Mouse (Mus musculus) mouse embryonic stem cell (cell line): Measurements from ENCODE around the gene Ccr4.

ENCODE experiments used
- in situ Hi-C, 2 experiments: fragments of 300-500 bp; cut with MboI; formaldehyde crosslinking; loops; 1 replicate in 1 of 2; 3 replicates in 1 of 2; pipeline ENCODE4 v1.14.3; 2019 to 2020; ENCODE audit warnings: low sequenced_read_pairs in 2 of 2, low pct_unique_long_range_greater_than_20kb in 1 of 2, mixed read lengths in 1 of 2; ENCODE audit not compliant: unreplicated experiment in 1 of 2

Ccr4 gene

DNA sequence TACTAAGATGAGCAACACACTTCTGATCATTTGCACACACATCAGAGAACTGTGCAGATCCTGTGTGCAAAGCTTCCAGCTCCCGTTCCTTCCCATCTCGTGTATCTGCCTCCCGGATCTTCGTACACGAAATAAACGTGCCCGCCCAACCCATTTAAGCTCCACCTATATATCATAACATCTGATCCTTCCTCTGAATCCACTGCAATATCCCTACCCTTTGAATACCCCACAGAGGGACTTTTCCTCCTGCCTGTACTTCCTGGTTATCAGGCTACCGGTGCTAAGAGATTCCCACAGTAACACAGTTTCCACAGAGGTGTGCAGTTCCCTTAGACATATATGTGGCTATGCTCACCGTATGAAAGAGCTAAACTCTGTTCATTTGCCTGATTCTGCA lies at the start of gene Ccr4:
TSS of gene Ccr4 (minus strand) at position 101 of the 400 bp plus-strand sequence.
- in situ Hi-C loops, result loop anchor here (5.0 kb wide), 1 partner anchor 77 kb away; no protein-coding TSS in a partner anchor

DNA sequence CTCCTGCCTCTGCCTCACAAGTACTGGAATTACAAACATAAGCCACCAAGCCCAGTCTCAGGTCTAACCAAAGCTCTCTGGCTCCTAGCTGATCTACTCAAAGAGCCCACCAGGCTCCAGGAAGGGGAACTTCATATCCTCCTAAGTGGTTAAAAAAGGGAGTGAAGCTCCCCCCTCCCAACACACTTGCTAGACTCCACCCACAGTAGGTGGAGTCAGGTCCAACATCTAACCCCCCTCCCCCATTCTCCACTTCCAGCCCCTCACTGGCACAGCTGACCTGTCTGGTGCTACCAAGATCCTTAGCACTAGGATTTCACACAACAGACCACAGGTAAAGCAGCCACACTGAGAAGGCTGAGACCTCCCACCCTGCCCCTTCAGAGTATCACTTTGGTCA lies 49.1 kb upstream of the Ccr4 start:
- in situ Hi-C loops, result no loop called here

GRCm38 (mm10) chr9:114550033-114550432 lies 45.3 kb upstream of the Ccr4 start:
- in situ Hi-C loops, result no loop called here

GRCm38 (mm10) chr9:114549117-114549516 lies 44.4 kb upstream of the Ccr4 start:
- in situ Hi-C loops, result no loop called here

GRCm38 (mm10) chr9:114548496-114548895 lies 43.8 kb upstream of the Ccr4 start:
- in situ Hi-C loops, result no loop called here

DNA sequence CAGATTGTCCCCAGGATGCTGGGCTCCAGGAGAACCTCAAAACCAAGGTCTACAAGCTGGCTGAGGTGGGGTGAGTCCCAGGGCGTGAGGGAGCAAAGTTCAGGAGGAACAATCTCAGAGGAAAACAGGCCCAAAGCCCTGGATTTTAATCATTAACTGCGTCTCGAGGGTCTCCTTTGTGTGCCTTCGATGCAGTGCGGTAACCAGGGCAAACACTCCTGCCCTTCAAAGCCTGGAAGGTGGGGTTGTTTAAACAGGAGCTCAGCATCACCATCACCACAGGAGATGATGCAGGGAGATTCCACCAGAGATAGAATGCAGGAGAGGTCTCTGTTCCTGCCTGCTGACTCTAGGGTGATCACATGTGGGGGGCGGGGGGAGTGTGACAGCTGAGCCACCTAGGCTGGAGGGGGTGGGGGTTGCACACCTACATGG lies 42.9 kb upstream of the Ccr4 start:
- in situ Hi-C loops, result no loop called here

GRCm38 (mm10) chr9:114546765-114547164 lies 42.0 kb upstream of the Ccr4 start:
- in situ Hi-C loops, result no loop called here

- in situ Hi-C loops, result no loop called here
Observed at GRCm38 (mm10) chr9:114544754-114545393, 40.2 kb upstream of the Ccr4 start.

DNA sequence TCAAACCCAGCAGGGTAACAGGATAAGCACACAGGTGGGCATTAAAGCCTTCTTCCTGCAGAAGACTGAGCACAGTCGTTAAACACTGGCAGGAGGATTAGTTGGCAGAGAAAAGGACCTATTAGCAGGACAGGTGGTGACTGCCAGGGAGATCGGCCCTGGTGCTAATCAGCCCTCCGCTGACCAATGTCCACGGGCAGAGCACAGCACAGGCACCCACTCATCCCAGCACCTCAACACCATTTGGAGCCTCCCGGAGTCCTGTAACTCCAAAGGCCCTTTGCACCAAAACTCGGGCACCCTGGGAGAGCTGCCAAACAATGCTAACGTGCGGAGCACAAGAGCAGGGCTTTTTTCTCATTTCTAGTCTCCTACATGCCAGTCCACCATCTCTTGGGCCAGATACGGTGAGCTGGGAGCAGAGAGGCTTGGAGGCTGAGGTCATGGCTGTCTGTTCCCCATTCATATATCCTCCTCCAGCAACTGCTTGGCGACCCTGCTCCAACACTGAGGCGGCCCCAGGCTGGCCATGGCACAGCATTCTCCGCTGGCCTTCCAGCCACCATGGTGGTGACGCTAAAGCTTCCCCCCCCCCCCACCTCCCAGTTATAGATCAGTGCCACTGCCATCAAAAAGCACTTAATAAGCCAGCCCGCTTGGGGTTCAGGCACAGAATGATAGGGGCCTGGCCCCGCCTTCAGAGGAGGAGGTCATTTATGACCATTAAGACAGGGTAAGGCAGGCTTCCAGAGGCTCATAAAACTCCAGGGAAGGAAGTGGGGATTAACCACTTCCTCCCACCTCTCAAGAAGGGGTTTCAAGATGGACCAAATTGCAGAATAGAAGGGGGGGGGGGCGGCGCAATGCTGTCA lies 39.4 kb upstream of the Ccr4 start:
- in situ Hi-C loops, result no loop called here

DNA sequence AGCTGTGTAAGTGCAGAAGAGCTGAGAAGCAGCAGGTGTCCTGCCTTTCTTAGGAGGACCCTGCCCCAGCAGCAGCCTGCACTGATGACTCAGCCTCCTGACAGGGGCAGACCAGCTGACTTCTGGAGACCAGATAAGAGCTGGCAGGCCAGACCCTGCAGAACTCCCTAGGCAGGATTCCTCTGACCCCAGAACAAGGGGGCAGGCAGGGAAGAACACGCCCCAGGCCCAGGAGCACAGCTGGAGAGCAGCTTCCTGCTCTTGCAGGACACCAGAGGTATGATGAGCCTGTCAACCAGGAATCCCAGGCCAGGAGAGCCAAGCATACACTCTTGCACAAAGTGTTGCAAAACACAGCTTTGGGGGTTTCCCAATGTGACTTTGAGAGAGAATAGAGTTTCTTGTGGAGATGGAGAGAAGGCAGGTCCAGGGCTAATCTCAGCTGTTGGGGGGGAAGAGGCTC lies 36.6 kb upstream of the Ccr4 start:
- in situ Hi-C loops, result no loop called here

DNA sequence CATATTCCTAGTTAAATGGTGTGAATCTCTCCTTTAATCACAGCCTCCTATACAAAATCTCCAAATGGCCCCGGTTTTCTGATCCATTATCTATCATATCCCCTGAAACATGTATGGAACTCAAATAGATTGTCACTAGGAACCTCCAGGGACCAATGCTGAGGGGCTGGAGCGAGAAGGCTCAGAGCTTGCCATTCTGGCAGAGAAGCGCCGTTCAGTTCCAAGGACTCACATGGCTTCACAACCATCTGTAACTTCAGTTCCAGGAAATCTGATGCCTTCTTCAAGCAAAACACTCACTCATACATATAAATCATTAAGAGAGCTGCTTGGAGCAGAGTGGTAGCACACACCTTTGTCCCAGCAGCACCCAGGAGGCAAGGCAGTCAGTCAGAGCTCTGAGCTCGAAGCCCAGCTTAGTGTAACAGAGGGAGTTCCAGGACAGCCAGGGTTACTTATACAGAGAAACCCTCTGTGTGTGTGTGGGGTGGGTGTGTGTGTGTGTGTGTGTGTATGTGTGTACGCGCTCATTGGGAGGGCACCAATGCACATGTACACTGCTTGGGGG lies 34.4 kb upstream of the Ccr4 start:
- in situ Hi-C loops, result no loop called here

DNA sequence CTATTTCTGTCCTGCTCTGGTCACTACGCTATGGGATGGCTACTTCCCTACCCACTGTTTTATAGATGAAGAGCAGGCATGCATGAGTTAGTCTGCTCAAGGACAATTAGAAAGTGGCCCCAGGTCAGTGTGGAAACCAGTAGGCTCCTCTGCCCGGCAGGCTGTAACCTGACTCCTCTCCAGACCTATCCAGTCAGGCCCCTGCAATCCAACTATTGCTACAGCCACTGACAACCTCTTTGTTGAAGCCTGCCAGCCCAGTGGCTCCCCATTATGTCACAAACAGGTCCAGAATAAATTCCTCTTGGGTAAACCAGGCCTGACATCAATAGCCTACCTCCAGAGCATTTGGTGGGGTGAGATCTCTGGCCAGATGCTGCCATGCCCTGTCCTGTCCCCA lies 31.9 kb upstream of the Ccr4 start:
- in situ Hi-C loops, result no loop called here

- in situ Hi-C loops, result no loop called here
Observed at GRCm38 (mm10) chr9:114534747-114535517, 30.2 kb upstream of the Ccr4 start.

DNA sequence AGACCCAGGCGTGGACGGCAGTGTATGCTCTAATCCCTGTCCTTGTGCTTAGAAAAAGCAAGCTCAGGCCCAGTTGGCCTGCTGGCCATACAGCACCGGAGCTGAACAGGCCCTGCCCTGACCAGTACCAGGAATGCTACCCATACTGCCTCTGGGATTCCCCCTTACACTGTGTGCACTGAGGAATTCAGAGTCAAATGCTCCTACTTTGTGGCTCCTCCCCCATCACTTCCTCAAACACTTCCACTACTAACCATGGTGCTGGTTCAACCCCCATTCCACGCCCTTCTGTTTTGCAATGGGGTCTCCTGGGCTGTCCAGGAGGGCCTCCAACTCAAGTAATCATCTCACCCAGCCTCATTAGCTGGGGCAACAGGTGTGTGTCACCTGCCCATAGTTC lies 29.1 kb upstream of the Ccr4 start:
- in situ Hi-C loops, result no loop called here

- in situ Hi-C loops, result no loop called here
Observed at GRCm38 (mm10) chr9:114531276-114531675, 26.6 kb upstream of the Ccr4 start.

- in situ Hi-C loops, result loop anchor here in 1 of 2 experiments (10.0 kb wide), 1 partner anchor 46 kb away; no protein-coding TSS in a partner anchor
Observed at GRCm38 (mm10) chr9:114528680-114529048, 23.9 kb upstream of the Ccr4 start.

DNA sequence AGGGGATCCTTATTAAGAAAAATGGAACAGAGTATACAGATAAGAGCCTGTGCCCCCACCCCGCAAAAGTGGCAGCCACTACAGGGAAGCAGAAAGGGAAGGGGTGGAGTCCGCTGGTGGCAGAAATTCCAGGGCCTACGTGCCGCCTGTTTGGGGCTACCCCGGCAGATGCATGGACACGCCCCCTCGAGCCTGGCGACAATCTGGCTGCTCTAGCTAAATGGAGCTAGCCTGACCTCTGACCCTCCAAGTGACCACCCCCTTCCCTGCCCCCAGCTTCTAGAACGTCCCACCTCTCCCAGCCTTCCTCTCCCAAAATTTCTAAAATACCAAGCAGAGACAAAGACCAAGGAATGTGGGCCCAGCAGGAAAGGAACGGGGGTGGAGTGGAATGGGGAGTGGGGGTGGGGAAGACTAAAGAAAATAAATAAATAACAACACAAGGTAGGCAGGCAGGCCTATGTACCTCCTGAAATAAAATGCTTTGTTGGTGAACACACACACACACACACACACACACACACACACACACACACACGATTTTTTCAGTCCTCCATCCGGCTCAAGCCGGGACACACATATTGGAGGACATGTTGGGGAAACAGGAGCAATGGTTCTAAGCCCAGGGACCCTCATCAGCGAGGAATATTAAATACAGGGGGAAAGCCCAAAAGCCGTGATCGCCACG lies 23.4 kb upstream of the Ccr4 start:
- in situ Hi-C loops, result loop anchor here in 1 of 2 experiments (10.0 kb wide), 1 partner anchor 47 kb away; no protein-coding TSS in a partner anchor

- in situ Hi-C loops, result loop anchor here in 1 of 2 experiments (10.0 kb wide), 1 partner anchor 48 kb away; no protein-coding TSS in a partner anchor
Observed at GRCm38 (mm10) chr9:114527085-114527484, 22.4 kb upstream of the Ccr4 start.
